Mouse (Mus musculus) midbrain, embryonic 12.5 days (tissue): ENCODE measurements around the gene Dapk3. TPM values are rescaled to one million over a fixed set of nuclear protein-coding genes. Genes with fewer than 3 reads are reported as not detected.
A peak's percentile ranks its signal among the peaks of the same experiment; 100 is the strongest.

Experiments used
- ATAC-seq: fragments of 200-750 bp; cut with Nextera tagmentation; 2 replicates; pipeline ENCODE4 v1.8.0; 2017; ENCODE audit warnings: low read depth, moderate TSS enrichment, moderate library complexity; ENCODE audit not compliant: low FRiP score
- H3K27ac ChIP-seq: fragments of 300-500 bp; sonication (generic); replicated peaks from 2 replicates; pipeline ENCODE4 v1.5.1; 2016; ENCODE audit warnings: mild to moderate bottlenecking
- H3K27me3 ChIP-seq: fragments of 300-500 bp; sonication (generic); 2 replicates; pipeline ENCODE4 v1.6.1; 2016; ENCODE audit warnings: mild to moderate bottlenecking
- H3K36me3 ChIP-seq: fragments of 300-500 bp; sonication (generic); 2 replicates; pipeline ENCODE4 v1.6.1; 2016
- H3K4me1 ChIP-seq: fragments of 300-500 bp; sonication (generic); 2 replicates; pipeline ENCODE4 v1.6.1; 2016
- H3K4me2 ChIP-seq: fragments of 300-500 bp; sonication (generic); replicated peaks from 2 replicates; pipeline ENCODE4 v1.6.1; 2016; ENCODE audit warnings: mild to moderate bottlenecking, moderate library complexity
- H3K4me3 ChIP-seq: fragments of 300-500 bp; sonication (generic); 2 replicates; pipeline ENCODE4 v1.5.1; 2016; ENCODE audit warnings: mild to moderate bottlenecking
- H3K9ac ChIP-seq: fragments of 300-500 bp; sonication (generic); replicated peaks from 2 replicates; pipeline ENCODE4 v1.6.1; 2016; ENCODE audit warnings: mild to moderate bottlenecking, moderate library complexity
- H3K9me3 ChIP-seq: fragments of 300-500 bp; sonication (generic); 2 replicates; pipeline ENCODE4 v1.6.1; 2016; ENCODE audit warnings: mild to moderate bottlenecking
- WGBS: fragments of 180-500 bp; shearing (Covaris S2); methylation state at CpG from one replicate; pipeline ENCODE4 v1.1.7; 2016; 5-methylcytosine and 5-hydroxymethylcytosine counted together
- polyA plus RNA-seq: library from polyadenylated mRNA; unstranded; fragments of >200 nt; fragmentation: Nextera tagmentation; extraction: Ambion mirVana; gene quantifications from 2 replicates; pipeline ENCODE4 v1.2.1, GENCODE M21; 2016

Gene Dapk3
- polyA plus RNA-seq, 1 experiment from 2014 or later = 77.3 TPM

- Histone ChIP-seq H3K4me2 (peak overlapping the region; percentile 88; the same call in 1 of the 2 replicates), H3K4me3 (peak overlapping the region; percentile 83), H3K9ac (peak overlapping the region; percentile 92), H3K27ac (no peak overlapping the region; the same call in 1 of the 2 replicates), H3K36me3 (peaks cover 19% of the 10 kb centered on the region), H3K9me3 (no peaks in the 10 kb centered on the region; the same call in 1 of the 2 replicates), H3K27me3 (peaks cover 12% of the 10 kb centered on the region), H3K4me1 (peaks cover 56% of the 10 kb centered on the region)
- 66% methylated on average over 8 of the region's 8 CpGs for WGBS
- no peak for ATAC-seq
Measured at GRCm38 (mm10) chr10:81140005-81140404, 42.8 kb upstream of the Dapk3 start.

DNA sequence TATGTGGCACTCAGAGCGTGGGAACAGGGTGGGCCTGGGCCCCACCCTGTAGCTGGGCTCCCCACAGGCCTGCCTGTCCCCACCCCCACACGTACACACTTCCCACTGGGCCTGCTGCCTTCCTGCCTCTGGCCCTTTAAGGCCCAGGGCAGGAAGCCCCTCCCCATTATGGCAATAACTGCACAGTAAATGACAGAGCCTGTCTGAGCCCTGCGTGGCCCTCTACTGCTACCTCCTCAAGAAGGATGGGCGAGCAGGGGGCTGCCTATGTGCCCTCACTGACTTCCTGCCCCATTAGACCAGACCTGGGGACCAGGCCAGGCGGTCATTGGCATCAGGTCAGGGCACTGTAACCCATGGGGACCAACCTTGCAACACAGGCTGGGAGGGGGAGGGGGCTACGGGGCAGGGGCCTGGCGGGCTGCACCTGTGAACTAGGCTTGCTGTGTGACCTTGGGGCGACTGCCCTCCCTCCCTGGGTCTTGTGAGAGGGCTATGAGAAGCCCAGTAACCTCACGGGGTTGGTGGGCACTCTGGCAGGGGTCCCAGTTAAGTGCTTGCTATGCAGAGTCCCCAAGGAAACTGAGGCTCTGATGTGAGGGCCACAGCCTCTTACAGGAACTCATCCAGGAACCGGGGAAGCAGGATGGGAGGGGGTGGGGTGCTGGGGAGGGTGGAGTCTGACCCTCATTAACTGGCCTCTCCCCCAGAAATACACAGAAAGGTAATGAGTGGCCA is 41.9 kb upstream of the Dapk3 start:
- Histone ChIP-seq H3K27me3 (peaks cover 4% of the 10 kb centered on the region), H3K9me3 (no peaks in the 10 kb centered on the region; the same call in 1 of the 2 replicates), H3K27ac (no peak overlapping the region; the same call in 1 of the 2 replicates), H3K4me1 (peaks cover 48% of the 10 kb centered on the region), H3K36me3 (peaks cover 28% of the 10 kb centered on the region), H3K4me3 (no peak overlapping the region), H3K9ac (0 out of 2 replicates have a peak overlapping the region, but pooled peaks have one; percentile 92), H3K4me2 (peak overlapping the region; percentile 88)
- ATAC-seq = no peak
- 83% methylated on average over 10 of the region's 10 CpGs for WGBS

GRCm38 (mm10) chr10:81141455-81142210 is 41.2 kb upstream of the Dapk3 start:
- Histone ChIP-seq H3K27ac (peak overlapping the region; percentile 20; the same call in 1 of the 2 replicates), H3K9ac (no peak overlapping the region), H3K4me3 (no peak overlapping the region), H3K9me3 (no peaks in the 10 kb centered on the region; the same call in 1 of the 2 replicates), H3K27me3 (no peaks in the 10 kb centered on the region), H3K4me1 (peaks cover 45% of the 10 kb centered on the region), H3K4me2 (no peak overlapping the region), H3K36me3 (peaks cover 36% of the 10 kb centered on the region)
- 79% methylated on average over 7 of the region's 7 CpGs for WGBS
- no peak for ATAC-seq

DNA sequence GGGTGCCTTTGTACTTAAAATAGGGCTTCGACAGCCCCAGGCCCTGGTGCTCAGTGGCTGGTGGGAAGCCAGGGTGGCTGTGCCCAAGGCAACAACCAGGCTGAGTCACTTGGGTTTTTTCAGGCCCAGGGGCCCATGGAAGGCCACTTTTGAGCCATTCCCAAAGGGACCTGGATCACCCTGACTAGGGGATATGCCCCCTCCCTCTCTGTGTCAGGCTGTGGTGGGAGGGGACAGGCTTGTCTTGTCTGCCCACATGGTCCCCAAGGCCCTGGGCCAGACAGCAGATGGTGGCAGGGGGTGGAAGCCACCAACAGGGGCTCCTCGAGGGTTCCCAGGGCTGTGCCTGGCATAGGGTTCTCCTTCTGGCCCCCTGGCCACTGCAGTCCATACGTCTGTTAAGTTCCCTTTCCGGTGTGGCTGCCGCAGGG is 40.2 kb upstream of the Dapk3 start:
- no peak overlapping the region for H3K4me3 ChIP-seq
- no peaks in the 10 kb centered on the region for H3K27me3 ChIP-seq
- peaks cover 45% of the 10 kb centered on the region for H3K4me1 ChIP-seq
- H3K9me3 ChIP-seq = no peaks in the 10 kb centered on the region; the same call in 1 of the 2 replicates
- peak overlapping the region; percentile 20; the same call in 1 of the 2 replicates for H3K27ac ChIP-seq
- WGBS = 75% methylated on average over 5 of the region's 5 CpGs
- peaks cover 45% of the 10 kb centered on the region for H3K36me3 ChIP-seq
- no peak for ATAC-seq
- 0 out of 2 replicates have a peak overlapping the region, but pooled peaks have one; percentile 2 for H3K4me2 ChIP-seq
- no peak overlapping the region for H3K9ac ChIP-seq

GRCm38 (mm10) chr10:81143157-81143633 is 39.6 kb upstream of the Dapk3 start:
- Histone ChIP-seq H3K4me2 (0 out of 2 replicates have a peak overlapping the region, but pooled peaks have one; percentile 2), H3K9me3 (no peaks in the 10 kb centered on the region; the same call in 1 of the 2 replicates), H3K36me3 (peaks cover 51% of the 10 kb centered on the region), H3K4me3 (no peak overlapping the region), H3K9ac (no peak overlapping the region), H3K4me1 (peaks cover 42% of the 10 kb centered on the region), H3K27ac (0 out of 2 replicates have a peak overlapping the region, but pooled peaks have one; percentile 20), H3K27me3 (no peaks in the 10 kb centered on the region)
- 93% methylated on average over 7 of the region's 7 CpGs for WGBS
- ATAC-seq = no peak

DNA sequence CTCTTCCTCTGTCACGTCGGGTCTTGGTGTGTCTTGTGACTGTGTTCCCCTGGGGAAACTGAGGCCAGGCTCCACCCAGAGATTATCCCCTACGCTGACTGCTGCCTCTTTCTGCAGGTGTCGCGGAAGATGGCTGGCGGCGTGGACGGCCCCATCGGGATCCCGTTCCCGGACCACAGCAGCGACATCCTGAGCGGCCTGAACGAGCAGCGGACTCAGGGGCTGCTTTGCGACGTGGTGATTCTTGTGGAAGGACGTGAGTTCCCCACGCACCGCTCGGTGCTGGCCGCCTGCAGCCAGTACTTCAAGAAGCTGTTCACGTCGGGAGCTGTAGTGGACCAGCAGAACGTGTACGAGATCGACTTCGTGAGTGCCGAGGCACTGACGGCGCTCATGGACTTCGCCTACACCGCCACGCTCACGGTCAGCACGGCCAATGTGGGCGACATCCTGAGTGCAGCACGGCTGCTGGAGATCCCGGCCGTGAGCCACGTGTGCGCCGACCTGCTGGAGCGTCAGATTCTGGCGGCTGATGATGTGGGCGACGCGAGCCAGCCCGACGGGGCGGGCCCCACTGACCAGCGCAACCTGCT is 38.9 kb upstream of the Dapk3 start:
- no peak for ATAC-seq

DNA sequence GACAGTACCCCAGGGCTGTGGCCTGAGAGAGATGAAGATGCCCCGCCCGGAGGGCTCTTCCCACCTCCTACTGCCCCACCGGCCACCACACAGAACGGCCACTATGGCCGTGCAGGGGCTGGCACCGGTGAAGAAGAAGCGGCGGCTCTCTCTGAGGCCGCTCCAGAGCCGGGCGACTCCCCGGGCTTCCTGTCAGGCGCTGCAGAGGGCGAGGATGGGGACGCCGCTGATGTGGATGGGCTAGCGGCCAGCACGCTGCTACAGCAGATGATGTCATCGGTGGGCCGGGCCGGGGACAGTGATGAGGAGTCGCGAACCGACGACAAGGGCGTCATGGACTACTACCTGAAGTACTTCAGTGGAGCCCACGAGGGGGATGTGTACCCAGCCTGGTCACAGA is 38.1 kb upstream of the Dapk3 start:
- peaks cover 64% of the 10 kb centered on the region for H3K36me3 ChIP-seq
- no peak overlapping the region for H3K4me2 ChIP-seq
- H3K27ac ChIP-seq = no peak overlapping the region
- no peaks in the 10 kb centered on the region; the same call in 1 of the 2 replicates for H3K9me3 ChIP-seq
- WGBS = 95% methylated on average over 27 of the region's 27 CpGs
- H3K4me1 ChIP-seq = peaks cover 27% of the 10 kb centered on the region
- no peaks in the 10 kb centered on the region for H3K27me3 ChIP-seq
- no peak overlapping the region for H3K4me3 ChIP-seq
- no peak for ATAC-seq
- H3K9ac ChIP-seq = no peak overlapping the region

More for the DNA sequence above, 38.9 kb upstream of the Dapk3 start:
- Histone ChIP-seq H3K36me3 (peaks cover 59% of the 10 kb centered on the region), H3K4me2 (no peak overlapping the region), H3K27me3 (no peaks in the 10 kb centered on the region), H3K4me1 (peaks cover 34% of the 10 kb centered on the region), H3K27ac (no peak overlapping the region), H3K9ac (no peak overlapping the region), H3K9me3 (no peaks in the 10 kb centered on the region; the same call in 1 of the 2 replicates), H3K4me3 (no peak overlapping the region)
- 96% methylated on average over 52 of the region's 52 CpGs for WGBS

- no peak for ATAC-seq
- Histone ChIP-seq H3K9ac (no peak overlapping the region), H3K4me3 (no peak overlapping the region), H3K27me3 (no peaks in the 10 kb centered on the region), H3K27ac (no peak overlapping the region), H3K9me3 (no peaks in the 10 kb centered on the region; the same call in 1 of the 2 replicates), H3K4me2 (no peak overlapping the region), H3K36me3 (peaks cover 70% of the 10 kb centered on the region), H3K4me1 (peaks cover 20% of the 10 kb centered on the region)
- WGBS = 96% methylated on average over 6 of the region's 6 CpGs
Measured at GRCm38 (mm10) chr10:81145307-81145706, 37.5 kb upstream of the Dapk3 start.

DNA sequence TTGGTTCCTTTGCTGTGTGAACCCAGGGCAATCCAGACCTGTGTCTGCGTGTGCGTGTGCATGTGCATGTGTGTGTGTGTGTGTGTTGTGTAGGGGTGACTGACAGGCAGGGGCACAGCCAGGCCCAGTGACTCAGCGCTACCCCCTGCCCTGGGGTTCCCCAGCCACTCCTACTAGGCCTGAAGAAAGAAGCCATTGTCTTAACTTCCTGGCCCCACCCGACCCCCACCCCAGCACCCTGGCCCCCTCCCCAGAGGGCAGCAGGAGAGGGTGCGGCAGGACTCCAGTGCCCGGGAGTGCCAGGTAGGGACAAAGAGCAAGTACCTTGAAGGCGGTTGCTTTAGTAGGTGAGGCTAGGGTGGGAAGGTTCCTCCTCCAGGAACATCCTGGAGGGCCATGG is 37.0 kb upstream of the Dapk3 start:
- H3K27me3 ChIP-seq = no peaks in the 10 kb centered on the region
- ATAC-seq = no peak
- peaks cover 73% of the 10 kb centered on the region for H3K36me3 ChIP-seq
- H3K4me2 ChIP-seq = no peak overlapping the region
- 89% methylated on average over 7 of the region's 7 CpGs for WGBS
- H3K4me3 ChIP-seq = no peak overlapping the region
- H3K9me3 ChIP-seq = no peaks in the 10 kb centered on the region; the same call in 1 of the 2 replicates
- H3K27ac ChIP-seq = no peak overlapping the region
- H3K9ac ChIP-seq = no peak overlapping the region
- H3K4me1 ChIP-seq = peaks cover 16% of the 10 kb centered on the region

- no peaks in the 10 kb centered on the region; the same call in 1 of the 2 replicates for H3K9me3 ChIP-seq
- no peak overlapping the region for H3K4me3 ChIP-seq
- ATAC-seq = no peak
- WGBS = 80% methylated on average over 4 of the region's 4 CpGs
- peaks cover 73% of the 10 kb centered on the region for H3K36me3 ChIP-seq
- no peak overlapping the region for H3K27ac ChIP-seq
- H3K9ac ChIP-seq = no peak overlapping the region
- peaks cover 12% of the 10 kb centered on the region for H3K4me1 ChIP-seq
- no peak overlapping the region for H3K4me2 ChIP-seq
- H3K27me3 ChIP-seq = no peaks in the 10 kb centered on the region
Measured at GRCm38 (mm10) chr10:81146296-81146695, 36.5 kb upstream of the Dapk3 start.

- no peak overlapping the region for H3K4me2 ChIP-seq
- no peak overlapping the region for H3K9ac ChIP-seq
- H3K9me3 ChIP-seq = no peaks in the 10 kb centered on the region
- H3K4me1 ChIP-seq = no peaks in the 10 kb centered on the region
- WGBS = 79% methylated on average over 6 of the region's 6 CpGs
- H3K27ac ChIP-seq = no peak overlapping the region
- no peaks in the 10 kb centered on the region for H3K27me3 ChIP-seq
- H3K36me3 ChIP-seq = peaks cover 84% of the 10 kb centered on the region
- H3K4me3 ChIP-seq = no peak overlapping the region
- no peak for ATAC-seq
Measured at GRCm38 (mm10) chr10:81151261-81151660, 31.5 kb upstream of the Dapk3 start.
